Mouse (Mus musculus): ENCODE results near the gene Gm42417. TPM values are rescaled to one million over a fixed set of nuclear protein-coding genes. Genes with fewer than 3 reads are reported as not detected.
A peak's percentile ranks its signal among the peaks of the same experiment; 100 is the strongest.
"Not testable (repeated sequence)": the region's sequence is repeated elsewhere in the genome, so short reads cannot be mapped to it uniquely, and the experiment has no call there.

Gene Gm42417
- polyA plus RNA-seq, 1 experiment from 2014 or later = 0.29 TPM

- Histone ChIP-seq H3K4me2 (ENCODE audit: low read depth, low read length) (no peak overlapping the region), H3K9ac (ENCODE audit: low read length) (no peak overlapping the region), H3K27ac (ENCODE audit: low read length) (no peak overlapping the region), H3K4me1 (replicated peaks; ENCODE audit: control insufficient read depth, insufficient read depth, low read length) (peaks cover 2% of the 10 kb centered on the region; the same call in 1 of the 2 replicates), H3K9me3 (ENCODE audit: control insufficient read depth, low read length) (no peaks in the 10 kb centered on the region), H3K36me3 (ENCODE audit: control insufficient read depth, insufficient read depth, low read length) (peaks cover 11% of the 10 kb centered on the region), H3K4me3 (ENCODE audit: low read length) (no peak overlapping the region), H3K27me3 (ENCODE audit: control insufficient read depth, insufficient read depth, low read depth, low read length) (no peaks in the 10 kb centered on the region)
- WGBS = 95% methylated on average over 16 of the region's 16 CpGs
- ATAC-seq (ENCODE audit: low read depth) = no peak
Observed at GRCm38 (mm10) chr1:36541844-36542243, 2.6 kb upstream of the Gm42417 start.

- Histone ChIP-seq H3K4me3 (ENCODE audit: low read length) (no peak overlapping the region), H3K9ac (ENCODE audit: low read length) (no peak overlapping the region), H3K4me2 (ENCODE audit: low read depth, low read length) (no peak overlapping the region), H3K27me3 (ENCODE audit: control insufficient read depth, insufficient read depth, low read depth, low read length) (no peaks in the 10 kb centered on the region), H3K9me3 (ENCODE audit: control insufficient read depth, low read length) (no peaks in the 10 kb centered on the region), H3K27ac (ENCODE audit: low read length) (no peak overlapping the region), H3K4me1 (replicated peaks; ENCODE audit: control insufficient read depth, insufficient read depth, low read length) (0 out of 2 replicates have a peak, but pooled peaks cover 5% of the 10 kb centered on the region), H3K36me3 (ENCODE audit: control insufficient read depth, insufficient read depth, low read length) (peaks cover 11% of the 10 kb centered on the region)
- ATAC-seq (ENCODE audit: low read depth) = no peak
- 89% methylated on average over 12 of the region's 12 CpGs for WGBS
Observed at GRCm38 (mm10) chr1:36540807-36541206, 1.6 kb upstream of the Gm42417 start.

- WGBS = 87% methylated on average over 11 of the region's 11 CpGs
- Histone ChIP-seq H3K4me3 (ENCODE audit: low read length) (no peak overlapping the region), H3K4me1 (replicated peaks; ENCODE audit: control insufficient read depth, insufficient read depth, low read length) (0 out of 2 replicates have a peak, but pooled peaks cover 5% of the 10 kb centered on the region), H3K9me3 (ENCODE audit: control insufficient read depth, low read length) (no peaks in the 10 kb centered on the region), H3K9ac (ENCODE audit: low read length) (no peak overlapping the region), H3K27me3 (ENCODE audit: control insufficient read depth, insufficient read depth, low read depth, low read length) (no peaks in the 10 kb centered on the region), H3K4me2 (ENCODE audit: low read depth, low read length) (no peak overlapping the region), H3K27ac (ENCODE audit: low read length) (no peak overlapping the region), H3K36me3 (ENCODE audit: control insufficient read depth, insufficient read depth, low read length) (peaks cover 11% of the 10 kb centered on the region)
- no peak for ATAC-seq (ENCODE audit: low read depth)
Observed at GRCm38 (mm10) chr1:36540132-36540531, 903 bp upstream of the Gm42417 start.

- no peak overlapping the region for H3K27ac ChIP-seq (ENCODE audit: low read length)
- no peak overlapping the region for H3K4me2 ChIP-seq (ENCODE audit: low read depth, low read length)
- 69% methylated on average over 4 of the region's 4 CpGs for WGBS
- H3K9me3 ChIP-seq (ENCODE audit: control insufficient read depth, low read length) = no peaks in the 10 kb centered on the region
- no peak for ATAC-seq (ENCODE audit: low read depth)
- H3K36me3 ChIP-seq (ENCODE audit: control insufficient read depth, insufficient read depth, low read length) = peaks cover 11% of the 10 kb centered on the region
- no peaks in the 10 kb centered on the region for H3K27me3 ChIP-seq (ENCODE audit: control insufficient read depth, insufficient read depth, low read depth, low read length)
- H3K4me3 ChIP-seq (ENCODE audit: low read length) = no peak overlapping the region
- H3K4me1 ChIP-seq (replicated peaks; ENCODE audit: control insufficient read depth, insufficient read depth, low read length) = peaks cover 10% of the 10 kb centered on the region
- H3K9ac ChIP-seq (ENCODE audit: low read length) = no peak overlapping the region
Observed at GRCm38 (mm10) chr1:36538727-36539126, 502 bp downstream of the Gm42417 start.

GRCm38 (mm10) chr1:36536783-36537182 is 2.4 kb downstream of the Gm42417 start, which contains the start of gene Ankrd23:
Gene Ankrd23, minus strand, starts transcription at chr1:36536883.
- H3K9ac ChIP-seq (ENCODE audit: low read length); H3K4me3 ChIP-seq (ENCODE audit: low read length); H3K27ac ChIP-seq (ENCODE audit: low read length); H3K27me3 ChIP-seq (ENCODE audit: control insufficient read depth, insufficient read depth, low read depth, low read length); ATAC-seq (ENCODE audit: low read depth); H3K9me3 ChIP-seq (ENCODE audit: control insufficient read depth, low read length); H3K4me2 ChIP-seq (ENCODE audit: low read depth, low read length): not testable (repeated sequence)
- 88% methylated on average over 9 of the region's 9 CpGs for WGBS
- Histone ChIP-seq H3K36me3 (ENCODE audit: control insufficient read depth, insufficient read depth, low read length) (peaks cover 11% of the 10 kb centered on the region), H3K4me1 (replicated peaks; ENCODE audit: control insufficient read depth, insufficient read depth, low read length) (peaks cover 11% of the 10 kb centered on the region)

GRCm38 (mm10) chr1:36536397-36536728 is 2.9 kb downstream of the Gm42417 start:
- 54% methylated on average over 8 of the region's 8 CpGs for WGBS
- Histone ChIP-seq H3K9ac (ENCODE audit: low read length) (no peak overlapping the region), H3K4me3 (ENCODE audit: low read length) (no peak overlapping the region), H3K27ac (ENCODE audit: low read length) (no peak overlapping the region), H3K36me3 (ENCODE audit: control insufficient read depth, insufficient read depth, low read length) (peaks cover 10% of the 10 kb centered on the region), H3K4me1 (replicated peaks; ENCODE audit: control insufficient read depth, insufficient read depth, low read length) (peaks cover 11% of the 10 kb centered on the region), H3K9me3 (ENCODE audit: control insufficient read depth, low read length) (no peaks in the 10 kb centered on the region), H3K27me3 (ENCODE audit: control insufficient read depth, insufficient read depth, low read depth, low read length) (no peaks in the 10 kb centered on the region), H3K4me2 (ENCODE audit: low read depth, low read length) (no peak overlapping the region)
- ATAC-seq (ENCODE audit: low read depth) = no peak

- H3K4me1 ChIP-seq (replicated peaks; ENCODE audit: control insufficient read depth, insufficient read depth, low read length) = peaks cover 11% of the 10 kb centered on the region
- ATAC-seq (ENCODE audit: low read depth) = 0 out of 2 replicates have a peak, but pooled peaks have one; percentile 15
- no peaks in the 10 kb centered on the region for H3K27me3 ChIP-seq (ENCODE audit: control insufficient read depth, insufficient read depth, low read depth, low read length)
- no peak overlapping the region for H3K4me2 ChIP-seq (ENCODE audit: low read depth, low read length)
- peaks cover 7% of the 10 kb centered on the region for H3K36me3 ChIP-seq (ENCODE audit: control insufficient read depth, insufficient read depth, low read length)
- no peak overlapping the region for H3K9ac ChIP-seq (ENCODE audit: low read length)
- H3K9me3 ChIP-seq (ENCODE audit: control insufficient read depth, low read length) = no peaks in the 10 kb centered on the region
- no peak overlapping the region for H3K27ac ChIP-seq (ENCODE audit: low read length)
- whole genome bisulfite sequencing = 73% methylated on average over 11 of the region's 11 CpGs
- H3K4me3 ChIP-seq (ENCODE audit: low read length) = no peak overlapping the region
Observed at GRCm38 (mm10) chr1:36535477-36536396, 3.5 kb downstream of the Gm42417 start.

- Histone ChIP-seq H3K4me3 (ENCODE audit: low read length) (no peak overlapping the region), H3K9ac (ENCODE audit: low read length) (no peak overlapping the region), H3K4me1 (replicated peaks; ENCODE audit: control insufficient read depth, insufficient read depth, low read length) (peaks cover 11% of the 10 kb centered on the region), H3K9me3 (ENCODE audit: control insufficient read depth, low read length) (no peaks in the 10 kb centered on the region), H3K27ac (ENCODE audit: low read length) (no peak overlapping the region), H3K27me3 (ENCODE audit: control insufficient read depth, insufficient read depth, low read depth, low read length) (no peaks in the 10 kb centered on the region), H3K36me3 (ENCODE audit: control insufficient read depth, insufficient read depth, low read length) (peaks cover 7% of the 10 kb centered on the region), H3K4me2 (ENCODE audit: low read depth, low read length) (no peak overlapping the region)
- no peak for ATAC-seq (ENCODE audit: low read depth)
- 54% methylated on average over 6 of the region's 6 CpGs for WGBS
Observed at GRCm38 (mm10) chr1:36534595-36535058, 4.6 kb downstream of the Gm42417 start.

- ATAC-seq (ENCODE audit: low read depth) = peak; percentile 46; the same call in 1 of the 2 replicates
- H3K36me3 ChIP-seq (ENCODE audit: control insufficient read depth, insufficient read depth, low read length) = peaks cover 5% of the 10 kb centered on the region; the same call in 1 of the 2 replicates
- no peaks in the 10 kb centered on the region for H3K9me3 ChIP-seq (ENCODE audit: control insufficient read depth, low read length)
- H3K9ac ChIP-seq (ENCODE audit: low read length) = no peak overlapping the region
- 63% methylated on average over 6 of the region's 6 CpGs for WGBS
- no peak overlapping the region for H3K27ac ChIP-seq (ENCODE audit: low read length)
- no peak overlapping the region for H3K4me2 ChIP-seq (ENCODE audit: low read depth, low read length)
- H3K4me3 ChIP-seq (ENCODE audit: low read length) = no peak overlapping the region
- H3K4me1 ChIP-seq (replicated peaks; ENCODE audit: control insufficient read depth, insufficient read depth, low read length) = peaks cover 11% of the 10 kb centered on the region
- no peaks in the 10 kb centered on the region for H3K27me3 ChIP-seq (ENCODE audit: control insufficient read depth, insufficient read depth, low read depth, low read length)
Observed at GRCm38 (mm10) chr1:36533546-36533945, 5.7 kb downstream of the Gm42417 start.

Data from lung, embryonic 16.5 days (tissue).